Mouse (Mus musculus): ENCODE data around the gene Tapbp.

Gene Tapbp

GRCm38 (mm10) chr17:33925406-33926116, 9.9 kb downstream of the Tapbp start:
- no peak for DNase-seq

GRCm38 (mm10) chr17:33926207-33926932, 10.7 kb downstream of the Tapbp start:
- peak; percentile 57 for DNase-seq

- DNase-seq = no peak
Observed at GRCm38 (mm10) chr17:33928251-33928947, 12.7 kb downstream of the Tapbp start.

- peak; percentile 92 for DNase-seq
Observed at GRCm38 (mm10) chr17:33929371-33930279, 13.9 kb downstream of the Tapbp start, which contains the start of gene Rgl2. Gene Rgl2, plus strand, starts transcription at chr17:33929543.

- peak; percentile 84 for DNase-seq
Observed at GRCm38 (mm10) chr17:33930280-33931158, 14.8 kb downstream of the Tapbp start.

GRCm38 (mm10) chr17:33931159-33931866, 15.6 kb downstream of the Tapbp start:
- DNase-seq = no peak

GRCm38 (mm10) chr17:33931947-33932346, 16.2 kb downstream of the Tapbp start:
- DNase-seq = no peak

- DNase-seq = peak; percentile 41
Observed at GRCm38 (mm10) chr17:33932448-33932847, 16.7 kb downstream of the Tapbp start.

- no peak for DNase-seq
Observed at GRCm38 (mm10) chr17:33932970-33933369, 17.3 kb downstream of the Tapbp start.

GRCm38 (mm10) chr17:33935422-33936055, 19.8 kb downstream of the Tapbp start:
- no peak for DNase-seq

- DNase-seq = no peak
Observed at GRCm38 (mm10) chr17:33936993-33937392, 21.3 kb downstream of the Tapbp start.

GRCm38 (mm10) chr17:33938783-33939182, 23.1 kb downstream of the Tapbp start:
- DNase-seq = no peak

GRCm38 (mm10) chr17:33940206-33940805, 24.6 kb downstream of the Tapbp start, which contains the start of the genes Pfdn6 and Wdr46:
Gene Pfdn6, minus strand, starts transcription at chr17:33940343.
Gene Wdr46, plus strand, starts transcription at chr17:33940660.
- peak; percentile 94 for DNase-seq

- DNase-seq = no peak
Observed at GRCm38 (mm10) chr17:33940981-33941380, 25.3 kb downstream of the Tapbp start.

GRCm38 (mm10) chr17:33941381-33941780, 25.7 kb downstream of the Tapbp start:
- no peak for DNase-seq

- DNase-seq = no peak
Observed at GRCm38 (mm10) chr17:33943454-33943853, 27.8 kb downstream of the Tapbp start.

GRCm38 (mm10) chr17:33947430-33948089, 31.9 kb downstream of the Tapbp start:
- no peak for DNase-seq

- DNase-seq = no peak
Observed at GRCm38 (mm10) chr17:33948090-33948904, 32.6 kb downstream of the Tapbp start.

Data from kidney, adult 9 months (tissue).